Mouse (Mus musculus) layer of hippocampus, adult 8-10 months (tissue): Measurements from ENCODE around the gene Ap5b1. TPM values are rescaled to one million over a fixed set of nuclear protein-coding genes. Genes with fewer than 3 reads are reported as not detected.

ENCODE experiments used
- DNase-seq, 2 experiments: peaks; one replicate each; pipeline ENCODE4 v3.0.0; 2022; ENCODE audit warnings: low spot score in 2 of 2
- total RNA-seq, 4 experiments: library from RNA; stranded (reverse); gene quantifications; 2 replicates each; pipeline ENCODE4 v1.2.4; 2022

The Ap5b1 gene
- total RNA-seq: 1 to 10 TPM; 5.8 to 8.7 (median 6.6) TPM

DNA sequence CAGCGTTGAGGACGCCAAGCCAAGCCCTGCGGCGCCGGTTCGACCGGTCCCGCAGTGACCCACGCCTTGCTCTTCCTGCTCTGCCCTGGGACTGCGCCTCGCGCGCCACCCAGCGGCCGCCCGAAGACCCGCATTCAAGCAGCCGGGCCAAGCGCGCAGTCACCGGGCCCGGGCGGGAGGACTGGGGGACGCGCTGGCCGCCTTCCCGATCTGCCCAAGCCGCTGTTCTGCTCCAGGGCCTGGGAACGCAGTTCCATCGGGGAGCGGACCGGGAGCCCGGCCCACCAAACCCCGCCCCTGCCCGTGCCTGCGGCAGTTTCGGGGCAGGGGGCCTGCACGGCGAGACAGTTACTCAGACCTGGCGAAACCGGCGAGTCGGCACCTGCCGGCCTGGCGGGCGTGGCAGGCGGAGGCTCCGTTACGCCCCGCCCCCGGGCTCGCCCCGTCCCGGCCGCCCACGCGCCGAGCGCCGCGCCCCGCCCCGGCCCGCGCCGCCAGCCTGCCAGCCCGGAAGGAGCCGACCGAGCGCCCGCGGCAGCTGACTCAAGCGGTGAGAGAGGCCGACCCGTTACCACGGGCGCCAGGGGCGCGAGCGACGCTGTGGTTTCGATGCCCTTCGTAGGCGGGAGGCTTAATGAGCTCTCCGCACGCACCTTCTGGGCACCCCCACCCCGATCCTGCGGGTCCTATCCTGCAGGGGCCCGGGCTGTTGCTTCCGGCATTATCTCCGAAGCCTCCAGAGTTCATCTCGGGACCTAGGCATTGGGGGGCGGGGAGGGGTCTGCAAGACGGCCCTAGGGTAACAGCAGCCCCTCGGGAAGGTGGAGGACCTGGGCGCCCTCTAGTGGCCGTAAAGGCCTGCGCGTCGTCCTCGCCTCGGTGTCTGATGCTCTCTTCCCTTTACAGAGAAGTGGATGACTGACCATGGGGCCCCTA, at the start of gene Ap5b1:
TSS of gene Ap5b1 (plus strand) at position 492 of the 936 bp plus-strand sequence.
- peak; percentile 72 to 89 for DNase-seq

DNA sequence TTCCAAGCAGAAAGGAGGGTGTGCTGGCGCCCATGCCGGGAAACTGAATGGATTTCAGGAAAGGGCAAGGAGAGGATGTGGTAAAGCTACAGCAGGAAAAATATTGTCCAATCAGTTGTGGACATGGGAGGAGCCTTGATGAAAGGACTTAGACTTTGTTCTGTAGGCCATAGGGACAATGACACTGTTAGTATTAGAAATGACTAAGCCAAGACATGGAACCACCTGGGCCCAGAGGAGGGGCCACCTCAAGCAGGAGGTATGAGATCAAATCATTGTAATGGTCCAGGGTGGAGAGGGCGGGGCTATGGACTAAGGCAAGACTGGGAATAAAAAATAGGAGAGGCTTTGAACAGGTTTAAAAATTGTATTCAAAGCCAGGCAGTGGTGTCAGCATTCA, 49.1 kb upstream of the Ap5b1 start:
- no peak for DNase-seq

DNA sequence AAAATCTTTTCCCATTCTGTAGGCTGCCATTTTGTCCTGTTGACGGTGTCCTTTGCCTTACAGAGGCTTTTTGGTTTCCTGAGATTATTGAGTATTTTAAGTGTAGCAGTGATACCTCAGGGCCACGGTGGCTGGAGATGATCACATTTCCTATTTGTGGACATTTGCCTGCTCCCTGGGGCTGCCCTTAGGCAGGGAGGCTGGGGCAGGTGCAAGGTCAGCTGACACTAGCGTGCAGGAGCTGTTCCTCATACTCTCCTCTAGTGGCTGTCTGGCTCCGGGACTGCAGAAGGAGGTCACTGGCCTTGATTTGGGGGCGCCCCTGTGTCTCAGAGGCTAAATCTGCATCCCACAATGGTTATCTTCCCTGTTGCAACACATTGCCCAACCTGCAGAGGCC, 42.6 kb upstream of the Ap5b1 start:
- DNase-seq: no peak

DNA sequence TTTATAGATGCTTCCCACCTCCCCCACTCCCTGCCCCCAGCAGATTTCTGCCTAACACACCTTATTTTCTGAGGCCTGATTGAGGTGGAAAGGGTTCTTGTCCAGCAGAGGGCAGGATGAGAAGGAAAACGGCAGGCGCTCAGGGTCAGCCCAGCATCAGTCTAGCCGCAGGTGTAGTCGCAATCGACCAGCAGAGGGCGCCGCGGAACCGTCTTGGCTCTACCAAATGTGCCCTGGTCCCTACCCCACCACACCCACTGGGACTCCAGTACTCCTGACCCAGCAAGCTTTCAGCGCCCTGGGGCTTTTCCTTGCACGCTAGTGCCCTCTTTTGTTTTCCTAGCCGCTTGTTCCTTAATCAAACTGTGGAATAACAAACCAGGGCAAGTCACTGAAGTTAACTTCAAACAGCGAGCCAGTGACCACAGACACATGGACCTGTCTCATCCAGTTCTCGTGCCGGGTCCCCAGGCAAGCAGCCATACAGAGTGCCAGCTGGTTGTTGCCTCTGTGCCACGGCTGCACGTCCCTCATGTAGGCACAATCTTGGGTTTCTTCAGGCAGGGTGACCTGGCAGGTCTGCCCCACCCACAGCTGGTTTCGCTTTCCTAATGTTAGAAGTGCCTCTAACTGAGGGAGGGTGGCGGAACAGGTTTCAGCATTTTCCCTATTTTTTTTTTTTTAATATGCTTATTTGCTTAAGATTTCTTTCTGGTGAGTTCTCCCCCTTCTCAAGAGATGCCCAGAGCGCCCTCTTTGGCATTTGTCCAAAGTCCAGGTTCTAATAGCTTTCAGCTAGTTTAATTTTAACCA, 38.3 kb upstream of the Ap5b1 start:
- peak; percentile 83 to 93 for DNase-seq

DNA sequence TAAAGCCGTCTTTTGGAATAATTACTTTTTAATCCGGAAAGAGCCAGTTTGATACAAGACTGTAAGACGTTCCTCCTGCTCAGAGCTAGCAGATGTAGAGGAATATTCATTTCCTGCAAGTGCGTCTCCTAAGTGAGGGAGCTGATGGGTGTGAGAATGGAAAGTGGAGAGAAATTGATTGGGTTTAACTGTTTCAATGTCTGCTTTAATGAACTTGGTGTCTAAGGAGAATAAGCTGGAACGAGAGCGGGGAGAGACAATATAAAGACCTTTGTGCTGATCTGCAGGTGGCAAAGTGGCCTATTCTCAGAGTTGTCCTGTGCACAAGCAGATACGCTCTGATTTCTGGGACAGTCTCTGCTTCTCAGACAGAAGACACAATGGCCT, 37.7 kb upstream of the Ap5b1 start:
- DNase-seq: no peak

DNA sequence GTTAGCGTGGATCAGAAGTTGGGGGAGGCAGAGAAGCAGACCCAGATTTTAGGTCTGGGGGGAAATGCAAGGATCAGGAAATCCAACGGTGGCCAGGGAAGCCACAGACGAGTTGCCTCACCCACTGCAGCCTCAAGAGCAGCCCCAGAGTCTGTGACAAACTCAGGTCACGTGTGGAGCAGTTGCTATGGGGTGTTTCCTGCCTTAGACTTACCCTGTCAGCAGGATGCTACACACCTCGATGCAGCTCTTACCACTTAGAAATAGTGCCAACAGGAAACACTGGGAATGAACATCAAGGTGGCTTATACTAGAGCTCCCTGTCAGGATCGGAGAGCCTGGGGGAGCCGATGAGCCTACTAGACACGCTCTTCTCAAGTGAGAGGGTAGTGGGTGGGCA, 35.3 kb upstream of the Ap5b1 start:
- no peak for DNase-seq

DNA sequence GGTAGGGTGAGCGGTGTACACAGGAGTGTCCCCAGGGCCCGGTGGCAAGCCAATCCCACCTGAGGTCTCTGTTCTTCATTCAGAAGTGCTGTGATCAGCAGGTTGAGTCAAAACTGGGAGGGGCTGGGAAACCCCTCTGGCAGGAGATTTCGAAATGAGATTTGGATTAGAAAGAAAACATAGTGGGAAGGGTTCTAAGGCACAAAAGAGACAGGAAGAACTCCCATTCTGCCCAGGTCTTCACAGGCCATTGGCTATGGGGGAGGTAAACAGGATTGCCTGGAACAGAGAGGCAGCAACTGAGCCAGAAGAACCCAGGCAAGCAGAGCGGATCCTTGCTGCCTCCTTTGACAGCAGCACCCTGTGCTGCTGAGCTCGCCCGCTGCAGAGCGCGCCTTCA, 29.0 kb upstream of the Ap5b1 start:
- DNase-seq: no peak

DNA sequence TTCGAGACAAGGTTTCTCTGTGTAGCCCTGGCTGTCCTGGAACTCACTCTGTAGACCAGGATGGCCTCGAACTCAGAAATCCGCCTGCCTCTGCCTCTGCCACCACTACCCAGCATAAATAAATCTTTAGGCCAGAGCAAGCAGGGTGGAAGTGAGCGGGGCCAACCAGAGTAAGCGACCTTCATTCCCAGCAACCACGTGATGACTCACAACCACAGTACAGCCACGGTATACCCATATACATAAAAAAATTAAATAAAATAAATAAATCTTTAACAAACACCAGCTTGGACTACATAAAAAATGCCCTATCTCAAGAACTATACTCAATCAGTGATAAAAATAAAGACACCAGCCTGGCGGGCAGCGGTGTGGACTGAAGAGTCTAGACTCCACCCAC, 24.5 kb upstream of the Ap5b1 start:
- DNase-seq: no peak

DNA sequence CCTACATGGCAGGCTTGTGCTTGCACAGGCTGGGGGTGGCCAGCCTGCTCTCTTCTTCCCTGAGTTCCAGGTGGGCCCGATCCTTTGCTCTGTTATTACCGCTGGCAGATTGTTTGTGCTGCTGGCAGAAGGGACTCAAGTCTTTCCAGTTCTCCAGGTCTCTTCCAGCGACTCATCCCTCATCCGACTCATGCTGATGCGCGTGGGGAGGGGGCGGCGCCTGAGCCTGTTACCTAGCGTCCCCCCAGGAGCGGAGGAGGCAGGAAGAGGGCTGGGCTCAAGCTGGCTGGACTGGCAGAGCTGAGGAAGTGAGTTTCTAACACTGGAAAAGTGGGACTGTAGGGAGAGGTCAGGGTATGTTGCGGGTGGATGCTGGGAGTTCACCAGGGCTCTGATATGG, 23.8 kb upstream of the Ap5b1 start:
- DNase-seq: no peak

DNA sequence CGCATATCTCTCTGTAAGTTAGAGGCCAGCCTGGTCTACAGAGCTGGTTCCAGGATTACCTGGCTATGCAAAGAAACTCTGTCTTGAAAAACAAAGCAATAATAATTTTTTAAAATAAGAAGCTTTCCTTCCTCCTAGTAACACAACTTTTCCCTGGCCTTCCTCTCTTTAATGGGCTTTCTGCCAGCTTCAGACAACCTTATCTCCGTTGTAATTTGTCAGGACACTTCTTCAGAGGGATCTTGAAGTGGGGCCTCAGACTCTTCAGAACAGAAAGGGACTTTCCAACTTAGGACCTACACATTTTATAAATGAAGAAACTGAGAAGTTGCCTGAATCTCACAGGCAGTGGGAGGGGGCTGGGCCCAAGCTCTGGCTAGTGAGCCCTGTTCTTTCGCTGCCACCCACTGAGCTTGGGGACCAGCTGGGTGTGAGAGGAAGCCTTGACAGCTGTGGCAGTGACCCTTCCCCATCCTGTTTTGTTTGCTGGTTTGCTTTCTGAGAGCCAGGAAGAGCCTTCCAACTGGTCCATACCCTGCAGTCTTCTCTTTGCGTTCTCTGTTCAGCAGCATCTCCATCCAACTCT, 20.3 kb upstream of the Ap5b1 start:
- no peak for DNase-seq

DNA sequence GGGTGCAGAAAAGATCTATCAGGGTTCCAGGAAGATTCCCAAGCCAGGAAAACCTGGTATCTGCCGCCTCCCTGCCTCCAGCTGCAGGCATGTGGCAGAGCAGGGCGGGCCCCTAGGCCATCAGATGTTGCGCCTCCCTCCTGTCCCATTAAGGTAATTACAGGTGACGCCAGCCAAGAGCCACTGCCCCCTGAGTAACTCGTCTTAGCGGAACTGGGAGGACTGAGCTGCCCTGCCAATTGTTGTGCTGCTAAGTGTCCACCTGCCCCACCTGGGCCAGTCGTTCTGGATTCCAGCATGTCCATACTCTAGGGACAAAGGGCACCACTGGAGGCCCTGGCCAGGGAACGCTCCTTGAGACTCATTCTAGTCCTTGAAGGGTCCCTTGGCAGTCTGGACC, 14.0 kb upstream of the Ap5b1 start:
- DNase-seq: no peak

DNA sequence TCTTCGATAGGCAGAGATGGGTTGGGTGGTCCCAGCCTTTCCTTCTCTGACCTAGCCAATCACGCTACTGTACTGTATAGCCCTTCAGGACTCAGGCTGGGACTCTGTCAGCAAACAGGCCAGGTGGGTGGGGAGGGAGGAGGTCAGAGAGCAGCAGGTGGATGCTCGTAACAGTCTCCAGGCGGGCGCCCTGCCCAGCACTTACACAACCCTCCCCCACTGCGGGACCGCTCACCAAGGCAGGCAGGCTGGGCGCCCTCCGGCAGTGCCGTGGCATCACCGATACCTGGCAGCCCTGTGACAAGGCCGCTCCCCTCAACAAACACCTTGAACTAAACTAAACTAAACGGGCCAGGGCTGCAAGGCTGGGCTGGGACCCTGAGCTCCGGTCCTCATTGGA, 13.6 kb upstream of the Ap5b1 start:
- no peak for DNase-seq

DNA sequence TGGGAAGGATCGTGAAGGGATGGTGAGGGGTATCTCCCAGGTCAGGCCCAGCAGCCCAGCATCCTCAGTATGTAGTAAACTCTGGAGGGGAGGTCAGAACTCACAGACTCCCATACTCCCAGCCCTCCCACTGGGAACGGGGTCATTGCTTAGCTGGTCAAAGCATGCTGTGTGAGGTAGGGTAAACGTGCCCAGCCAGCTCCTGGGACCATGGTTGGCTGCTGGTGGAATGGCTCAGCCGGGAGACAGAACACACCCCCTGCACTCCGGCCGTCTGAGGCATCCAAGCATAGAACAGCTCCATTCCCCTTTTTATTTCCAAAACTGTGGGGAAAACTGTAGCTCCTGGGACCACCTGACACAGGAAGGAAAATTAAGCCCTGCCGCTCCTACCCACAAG, 9.7 kb upstream of the Ap5b1 start:
- no peak for DNase-seq

DNA sequence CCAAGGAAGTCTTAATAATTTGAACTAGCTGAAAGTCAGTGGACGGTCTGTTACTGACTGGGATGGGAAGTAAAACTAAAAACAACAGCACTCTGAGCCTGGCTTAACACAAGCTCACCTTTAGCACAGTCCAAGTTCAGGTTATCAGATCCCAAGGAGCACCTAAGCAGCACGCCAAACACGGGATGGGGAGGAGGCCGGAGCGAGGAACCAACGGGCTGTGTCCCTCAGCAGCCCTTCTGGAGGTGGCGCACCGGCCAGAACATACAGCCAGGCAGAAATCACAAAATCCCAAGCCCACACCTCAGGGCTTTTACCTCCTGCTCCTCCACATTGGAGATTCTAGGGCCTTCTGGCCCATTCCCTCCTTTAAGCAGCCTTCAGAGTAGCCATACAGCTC, 9.1 kb upstream of the Ap5b1 start:
- no peak for DNase-seq

DNA sequence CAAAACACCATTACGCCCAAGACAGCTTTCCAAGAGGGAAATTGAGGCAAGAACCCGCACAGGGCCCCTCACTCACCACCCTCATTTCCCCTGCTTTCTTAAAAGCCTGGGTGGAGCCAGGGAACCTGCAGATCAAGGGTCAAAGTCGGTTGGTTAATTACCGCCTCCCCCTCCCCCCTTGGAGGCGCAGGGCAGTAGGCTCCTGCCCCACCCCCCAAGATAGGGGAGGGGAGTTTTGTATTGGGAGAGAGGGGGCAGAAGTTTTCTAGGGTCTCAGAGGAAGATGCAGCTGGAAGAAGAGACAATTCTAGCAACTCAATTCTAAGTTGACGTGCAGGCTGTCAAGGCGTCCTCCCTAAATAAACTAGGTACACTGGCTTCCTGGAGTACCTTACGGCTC, 8.6 kb upstream of the Ap5b1 start:
- no peak for DNase-seq

DNA sequence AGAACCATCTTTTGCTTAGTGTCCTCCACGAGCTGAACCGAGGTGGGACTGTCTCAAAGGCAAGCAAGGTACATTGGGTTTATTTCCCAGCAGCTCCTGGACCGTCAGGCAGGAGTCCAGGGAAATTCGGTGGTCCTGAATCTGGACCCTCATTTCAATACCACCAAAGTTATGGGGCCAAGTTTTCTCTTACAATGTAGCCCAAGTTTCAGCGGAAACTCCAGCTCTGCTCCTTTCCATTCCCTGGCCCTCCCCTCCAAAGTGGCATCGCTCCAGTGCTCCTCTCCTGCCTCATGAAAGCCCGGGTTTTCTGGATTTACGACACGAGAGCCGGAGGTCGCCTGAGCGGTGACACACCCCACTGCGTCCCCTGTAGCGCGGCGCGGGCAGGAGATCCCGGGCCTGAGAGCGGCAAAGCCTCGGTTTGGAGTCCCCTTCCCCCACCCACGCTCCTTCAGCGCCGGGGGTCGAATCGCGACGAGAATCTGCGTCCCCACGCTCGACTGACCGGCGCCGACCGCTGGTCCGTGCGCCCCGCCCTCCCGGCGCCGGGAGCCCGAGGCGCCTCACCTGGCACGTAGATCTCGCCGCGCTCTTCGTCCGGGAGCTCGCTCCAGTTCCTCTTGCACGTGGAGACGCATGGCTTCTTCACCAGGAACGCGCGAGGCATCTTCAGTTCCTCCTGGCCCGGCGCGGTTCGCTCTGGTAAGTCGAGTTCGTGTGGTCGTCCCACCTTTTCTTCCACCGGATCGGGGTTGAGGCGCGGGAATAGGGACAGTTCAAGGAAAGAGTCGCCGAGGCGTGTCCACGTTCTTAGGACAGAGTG, 8.0 kb upstream of the Ap5b1 start:
- no peak for DNase-seq

DNA sequence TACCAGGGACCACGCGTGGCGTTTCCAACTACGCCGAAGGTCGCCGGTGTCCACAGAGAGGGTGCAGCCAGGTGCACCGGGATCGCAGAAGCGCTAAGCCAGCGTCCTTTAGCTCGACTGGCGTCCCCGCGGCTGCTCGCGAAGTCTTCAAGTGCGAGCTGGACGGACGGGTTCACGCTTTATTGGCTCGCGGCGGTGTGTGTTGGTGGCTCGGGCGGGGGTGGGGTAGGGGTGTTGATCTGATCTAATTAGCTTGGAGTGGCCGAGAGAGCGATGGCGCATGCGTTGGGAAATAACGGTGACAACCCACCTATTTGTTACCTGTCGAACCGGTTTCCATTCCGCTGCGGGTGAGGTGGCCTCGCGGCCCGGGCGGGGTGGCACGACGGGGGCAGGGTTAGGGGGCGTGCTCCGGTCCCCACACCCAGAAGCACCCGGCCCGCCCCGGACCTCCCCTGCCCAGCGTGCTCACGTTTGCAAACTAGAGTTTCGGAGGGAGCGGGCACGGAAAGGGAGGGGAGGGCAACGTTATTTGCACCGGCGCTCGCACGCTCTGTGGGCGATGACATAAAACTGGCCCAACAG, 7.3 kb upstream of the Ap5b1 start, which contains the start of gene Ovol1:
TSS of gene Ovol1 (minus strand) at position 190 of the 585 bp plus-strand sequence.
- no peak for DNase-seq

DNA sequence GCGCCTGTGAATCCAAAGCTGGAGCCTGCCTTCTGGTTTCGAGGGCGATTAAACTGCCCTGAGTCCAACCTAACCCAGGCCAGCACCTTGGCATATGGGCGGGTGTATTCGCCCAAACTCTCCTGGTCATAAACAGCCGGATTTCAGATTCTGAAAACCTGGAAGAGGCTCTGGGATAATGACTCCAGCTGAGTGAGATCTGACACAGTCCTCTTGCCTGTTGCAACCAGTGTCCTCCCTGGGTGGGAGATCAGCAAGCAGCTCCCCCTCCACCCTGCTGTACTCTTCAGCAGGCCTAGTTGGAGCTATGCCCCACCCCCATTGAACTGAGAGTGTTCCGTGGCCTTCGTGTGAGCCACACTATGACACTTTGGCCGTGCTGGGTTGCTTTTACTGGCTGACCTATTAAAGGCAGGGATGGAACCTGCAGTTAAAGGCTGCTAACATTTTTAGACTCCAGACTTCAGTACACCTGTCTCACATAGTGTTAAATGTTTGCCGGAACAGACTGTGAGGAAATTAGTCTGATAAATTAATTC, 6.5 kb upstream of the Ap5b1 start:
- no peak for DNase-seq

DNA sequence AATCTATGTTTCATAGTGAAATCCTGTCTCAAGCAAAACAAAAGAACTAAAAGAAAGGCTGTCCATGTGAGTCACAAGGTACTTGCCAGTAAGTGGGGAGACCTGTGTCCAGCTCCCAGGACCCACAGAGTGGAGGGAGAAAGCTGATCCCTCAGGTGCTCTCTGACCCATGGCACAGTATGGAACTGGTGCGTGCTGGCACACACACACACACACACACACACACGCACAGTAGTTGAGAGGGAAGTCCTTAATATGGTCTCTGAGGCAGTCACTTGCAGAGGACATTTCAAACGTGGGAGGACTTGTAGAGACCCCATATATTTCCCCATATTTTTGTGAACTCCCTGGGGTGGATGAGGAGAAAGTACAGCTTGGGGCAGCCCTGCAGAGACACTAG, 5.9 kb upstream of the Ap5b1 start:
- DNase-seq: no peak

DNA sequence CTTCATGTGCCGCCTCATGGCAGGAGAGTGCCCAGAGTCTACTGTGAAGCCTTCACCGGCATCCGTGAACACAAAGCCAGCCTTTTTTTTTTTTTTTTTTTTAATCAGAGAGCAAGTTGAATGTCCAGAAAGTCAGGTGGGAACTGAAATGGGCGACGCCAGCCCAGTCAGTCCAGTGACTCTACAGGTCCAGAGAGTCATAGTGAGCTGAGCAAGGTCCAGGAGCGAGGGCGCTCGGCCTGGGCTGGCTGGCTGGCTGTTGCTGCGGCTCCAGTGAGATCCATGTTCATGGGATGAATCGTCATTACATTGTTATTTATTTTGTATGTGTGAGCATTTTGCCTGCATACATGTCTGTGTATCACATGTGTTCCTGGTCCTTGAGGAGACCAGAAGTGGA, 5.0 kb upstream of the Ap5b1 start:
- no peak for DNase-seq

DNA sequence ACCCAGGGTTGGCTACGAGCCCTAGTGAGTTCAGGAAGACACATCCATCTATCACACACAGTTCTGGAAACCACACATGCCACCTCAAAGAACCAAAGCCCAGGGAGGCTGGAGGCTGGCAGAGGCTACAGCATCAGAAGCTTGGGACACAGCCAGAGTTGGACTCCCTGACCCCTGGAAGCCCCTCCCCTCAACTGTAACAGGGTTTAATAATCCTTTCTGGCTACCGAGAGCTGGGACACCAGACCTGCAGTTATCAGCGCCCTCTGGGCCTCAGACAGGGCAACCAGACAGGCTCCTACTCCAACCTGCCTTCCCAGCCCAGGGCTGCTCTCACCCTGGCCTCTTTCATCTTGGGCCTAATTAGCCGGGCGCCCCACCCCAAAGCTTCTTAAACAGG, 1.5 kb upstream of the Ap5b1 start:
- DNase-seq: no peak
